Mouse (Mus musculus) ES-Bruce4 (cell line): ENCODE measurements at regions not wholly inside any gene's neighbourhood (a gene's known extent, or its start where the extent isn't known, plus 50 kb on each side); places are given as distances from the start of the nearest gene placed in this dataset.

Experiments
- CTCF ChIP-seq: IDR thresholded peaks from one replicate; pipeline ENCODE4 v1.8.1; 2011; ENCODE audit warnings: low read depth, low read length
- EP300 ChIP-seq: IDR thresholded peaks from 2 replicates; pipeline ENCODE4 v1.6.1; 2011; ENCODE audit warnings: low read depth, low read length; ENCODE audit not compliant: insufficient read depth
- POLR2A ChIP-seq: IDR thresholded peaks from one replicate; pipeline ENCODE4 v1.8.1; 2011; ENCODE audit warnings: low read length; ENCODE audit not compliant: insufficient read depth

DNA sequence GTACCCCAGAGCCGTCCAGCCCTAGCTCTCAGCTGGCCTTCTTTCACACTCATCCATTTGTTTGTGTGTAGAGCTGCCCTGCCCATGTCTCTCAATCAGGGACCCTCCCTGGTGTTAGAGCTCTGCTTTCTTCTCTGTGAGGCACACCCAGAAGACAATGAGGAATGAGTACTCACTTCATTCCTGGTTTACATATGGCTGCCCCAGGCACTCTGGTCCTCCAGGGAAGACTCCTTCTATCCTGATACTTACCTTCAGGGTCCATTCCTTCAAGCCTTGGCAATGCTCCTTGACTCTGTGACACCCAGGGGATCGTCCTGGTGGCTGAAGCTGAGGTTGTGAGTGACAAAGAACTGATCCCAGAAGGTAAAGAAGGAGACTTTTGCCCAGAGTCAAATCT is 122.0 kb upstream of the 1700016C15Rik start:
- TF ChIP-seq POLR2A (no peak), EP300 (no peak), CTCF (no peak)
